Mouse (Mus musculus) heart, embryonic 10.5 days (tissue): Measurements from ENCODE around the gene Chst8. TPM values are rescaled to one million over a fixed set of nuclear protein-coding genes. Genes with fewer than 3 reads are reported as not detected.

ENCODE experiments used
- DNase-seq: peaks from one replicate; pipeline ENCODE4 v3.0.0-alpha.2; 2017; ENCODE audit warnings: low spot score
- H3K27ac ChIP-seq: fragments of 300-500 bp; sonication (generic); 2 replicates; pipeline ENCODE4 v1.5.1; 2016; ENCODE audit warnings: mild to moderate bottlenecking
- H3K27me3 ChIP-seq: fragments of 300-500 bp; sonication (generic); 2 replicates; pipeline ENCODE4 v1.6.1; 2016; ENCODE audit warnings: mild to moderate bottlenecking; ENCODE audit not compliant: poor library complexity, insufficient read depth, severe bottlenecking
- H3K36me3 ChIP-seq: fragments of 300-500 bp; sonication (generic); 2 replicates; pipeline ENCODE4 v1.6.1; 2016; ENCODE audit warnings: mild to moderate bottlenecking, moderate library complexity
- H3K4me1 ChIP-seq: fragments of 300-500 bp; sonication (generic); 2 replicates; pipeline ENCODE4 v1.6.1; 2016; ENCODE audit warnings: mild to moderate bottlenecking
- H3K4me3 ChIP-seq: fragments of 300-500 bp; sonication (generic); 2 replicates; pipeline ENCODE4 v1.5.1; 2016; ENCODE audit warnings: mild to moderate bottlenecking, moderate library complexity
- H3K9me3 ChIP-seq: fragments of 300-500 bp; sonication (generic); 2 replicates; pipeline ENCODE4 v1.6.1; 2016; ENCODE audit warnings: mild to moderate bottlenecking, moderate library complexity
- WGBS: fragments of 180-500 bp; shearing (Covaris S2); methylation state at CpG from one replicate; pipeline ENCODE4 v1.1.7; 2016; 5-methylcytosine and 5-hydroxymethylcytosine counted together
- polyA plus RNA-seq: library from polyadenylated mRNA; unstranded; fragments of >200 nt; fragmentation: Nextera tagmentation; extraction: Ambion mirVana; gene quantifications from 2 replicates; pipeline ENCODE4 v1.2.1, GENCODE M21; 2016

The Chst8 gene
- polyA plus RNA-seq, 1 experiment from 2014 or later, result 2.1 TPM

DNA sequence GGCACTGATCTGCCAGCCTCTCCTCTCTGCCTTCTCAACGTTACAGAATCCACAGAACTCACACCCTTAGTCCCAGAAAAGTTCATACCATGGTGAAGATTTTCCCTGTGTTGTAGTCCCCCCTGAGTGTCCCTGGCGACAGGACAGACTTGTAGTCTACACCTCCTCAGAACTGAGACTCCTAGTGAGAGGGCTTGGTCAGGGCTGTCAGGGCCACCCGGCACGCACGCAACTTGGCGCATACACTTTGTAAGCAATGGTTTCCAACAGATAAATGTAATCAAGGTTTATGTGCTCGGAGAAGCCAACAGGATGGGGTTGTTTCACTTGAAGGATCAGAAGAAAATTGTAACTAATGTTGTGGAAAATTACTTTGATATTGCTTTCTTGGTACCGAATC is 67.5 kb downstream of the Chst8 start:
- Histone ChIP-seq H3K36me3 (no peaks in the 10 kb centered on the region), H3K27ac (no peak overlapping the region), H3K27me3 (no peaks in the 10 kb centered on the region), H3K4me1 (peaks cover 11% of the 10 kb centered on the region), H3K4me3 (no peak overlapping the region), H3K9me3 (no peaks in the 10 kb centered on the region)
- WGBS, result 85% methylated on average over 8 of the region's 8 CpGs
- DNase-seq, result no peak

DNA sequence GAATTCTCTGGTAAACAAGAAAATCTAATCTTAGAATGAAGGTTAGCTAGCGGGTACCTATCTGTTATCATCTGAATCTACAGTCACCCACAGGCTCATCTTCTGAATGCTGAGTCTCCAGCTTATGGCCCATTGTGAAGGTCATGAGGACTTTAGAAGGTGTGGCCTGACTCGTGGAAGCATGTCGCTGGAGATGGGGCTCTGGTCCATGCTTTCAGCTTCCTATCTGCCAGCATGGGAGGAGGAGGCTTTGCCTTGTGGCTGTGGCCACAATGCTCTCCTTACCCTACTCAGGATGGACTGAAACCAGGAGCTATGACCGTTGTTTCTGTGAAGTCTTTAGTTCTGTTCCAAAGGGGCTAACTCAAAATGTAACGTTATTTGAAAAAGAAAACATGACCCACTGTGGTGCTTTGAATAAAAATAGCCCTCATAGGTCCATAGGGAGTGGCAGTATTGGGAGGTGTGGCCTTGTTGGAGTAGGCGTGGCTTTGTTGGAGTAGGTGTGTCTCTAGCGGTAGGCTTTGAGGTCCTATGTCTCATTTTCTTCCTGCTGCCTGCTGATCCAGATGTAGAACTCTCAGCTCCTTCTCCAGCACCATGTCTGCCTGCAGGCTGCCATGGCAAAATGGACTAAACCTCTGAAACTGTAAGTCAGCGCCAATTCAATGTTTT is 69.0 kb downstream of the Chst8 start:
- Histone ChIP-seq H3K27me3 (no peaks in the 10 kb centered on the region), H3K36me3 (no peaks in the 10 kb centered on the region), H3K4me3 (no peak overlapping the region), H3K27ac (no peak overlapping the region), H3K4me1 (peaks cover 11% of the 10 kb centered on the region), H3K9me3 (no peaks in the 10 kb centered on the region)
- DNase-seq, result no peak
- 66% methylated on average over 8 of the region's 8 CpGs for WGBS

DNA sequence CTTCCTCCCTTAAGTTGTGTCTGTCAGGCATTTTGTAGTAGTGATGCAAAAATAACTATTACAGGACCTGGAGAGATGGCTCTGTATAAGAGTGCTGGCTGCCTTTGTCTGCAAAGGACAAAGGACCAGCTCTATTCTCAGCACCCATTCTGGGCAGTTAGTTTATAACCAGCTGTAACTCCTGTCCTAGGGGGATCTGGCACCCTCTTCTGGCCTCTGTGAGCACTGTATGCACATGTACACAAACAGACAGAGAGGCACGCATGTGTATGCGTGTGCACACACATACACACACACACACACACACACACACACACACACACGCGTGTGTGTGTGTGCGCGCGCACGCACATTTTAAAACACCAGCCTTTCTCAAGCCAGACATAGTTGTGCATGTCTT is 73.1 kb downstream of the Chst8 start:
- H3K4me3 ChIP-seq, result no peak overlapping the region
- no peak overlapping the region for H3K27ac ChIP-seq
- H3K4me1 ChIP-seq, result no peaks in the 10 kb centered on the region
- no peaks in the 10 kb centered on the region for H3K36me3 ChIP-seq
- no peaks in the 10 kb centered on the region for H3K27me3 ChIP-seq
- no peak for DNase-seq
- H3K9me3 ChIP-seq, result no peaks in the 10 kb centered on the region
- 97% methylated on average over 8 of the region's 8 CpGs for WGBS

DNA sequence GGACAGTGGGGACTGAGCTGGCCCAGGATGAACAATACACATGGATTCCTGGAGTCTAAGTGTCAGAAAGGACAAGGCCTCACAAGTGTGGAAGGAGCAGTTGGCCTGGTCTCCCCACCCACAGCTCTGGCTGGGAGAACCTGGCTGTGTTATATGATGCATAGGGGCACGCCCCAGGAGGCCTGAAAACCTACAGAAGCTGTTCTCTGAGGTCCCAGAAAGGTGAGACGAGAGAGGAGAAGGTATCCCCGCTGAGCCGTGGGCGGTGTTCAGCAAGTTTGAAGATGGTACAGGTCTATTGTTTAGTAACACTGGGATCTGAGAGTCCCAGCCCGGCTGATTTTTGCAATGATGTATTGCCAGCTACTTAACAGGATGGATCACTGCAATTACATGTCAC is 75.3 kb downstream of the Chst8 start:
- Histone ChIP-seq H3K4me3 (no peak overlapping the region), H3K4me1 (no peaks in the 10 kb centered on the region), H3K9me3 (no peaks in the 10 kb centered on the region), H3K27me3 (no peaks in the 10 kb centered on the region), H3K27ac (no peak overlapping the region), H3K36me3 (no peaks in the 10 kb centered on the region)
- 73% methylated on average over 6 of the region's 6 CpGs for WGBS
- DNase-seq, result no peak

- WGBS, result 82% methylated on average over 6 of the region's 6 CpGs
Observed at GRCm38 (mm10) chr7:34734348-34734747, 78.2 kb downstream of the Chst8 start.

DNA sequence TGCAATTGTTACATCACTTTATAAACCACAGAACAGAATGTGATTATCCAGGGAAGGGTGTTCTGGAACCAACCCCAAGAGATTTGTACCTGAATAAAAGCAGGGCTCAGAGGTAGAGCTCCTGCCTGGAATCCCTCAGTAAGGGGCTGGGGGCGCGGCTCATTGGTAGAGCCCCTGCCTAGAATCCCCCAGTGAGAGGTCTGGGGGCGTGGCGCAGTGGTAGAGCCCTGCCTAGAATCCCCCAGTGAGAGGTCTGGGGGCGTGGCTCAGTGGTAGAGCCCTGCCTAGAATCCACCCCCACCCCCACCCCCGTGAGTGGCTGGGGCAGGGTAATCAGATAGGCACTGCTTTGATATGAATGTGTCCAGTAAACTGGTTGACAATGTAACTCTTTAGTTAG is 83.6 kb downstream of the Chst8 start:
- WGBS, result 39% methylated on average over 6 of the region's 6 CpGs

More at GRCm38 (mm10) chr7:34734348-34734747, 78.2 kb downstream of the Chst8 start:
- DNase-seq, result no peak
- Histone ChIP-seq H3K4me3 (no peak overlapping the region), H3K4me1 (peaks cover 3% of the 10 kb centered on the region; the same call in 1 of the 2 replicates), H3K27me3 (no peaks in the 10 kb centered on the region), H3K27ac (no peak overlapping the region), H3K36me3 (no peaks in the 10 kb centered on the region), H3K9me3 (no peaks in the 10 kb centered on the region)

GRCm38 (mm10) chr7:34725206-34725605 is 87.3 kb downstream of the Chst8 start:
- DNase-seq, result no peak
- WGBS, result 74% methylated on average over 4 of the region's 4 CpGs
- Histone ChIP-seq H3K27me3 (no peaks in the 10 kb centered on the region), H3K36me3 (no peaks in the 10 kb centered on the region), H3K4me3 (no peak overlapping the region), H3K4me1 (peaks cover 31% of the 10 kb centered on the region), H3K27ac (no peak overlapping the region), H3K9me3 (0 out of 2 replicates have a peak, but pooled peaks cover 4% of the 10 kb centered on the region)

More for the DNA sequence above, 83.6 kb downstream of the Chst8 start:
- Histone ChIP-seq H3K27me3 (no peaks in the 10 kb centered on the region), H3K27ac (no peak overlapping the region), H3K4me1 (peaks cover 9% of the 10 kb centered on the region), H3K4me3 (no peak overlapping the region), H3K36me3 (no peaks in the 10 kb centered on the region), H3K9me3 (0 out of 2 replicates have a peak, but pooled peaks cover 4% of the 10 kb centered on the region)
- DNase-seq, result no peak

DNA sequence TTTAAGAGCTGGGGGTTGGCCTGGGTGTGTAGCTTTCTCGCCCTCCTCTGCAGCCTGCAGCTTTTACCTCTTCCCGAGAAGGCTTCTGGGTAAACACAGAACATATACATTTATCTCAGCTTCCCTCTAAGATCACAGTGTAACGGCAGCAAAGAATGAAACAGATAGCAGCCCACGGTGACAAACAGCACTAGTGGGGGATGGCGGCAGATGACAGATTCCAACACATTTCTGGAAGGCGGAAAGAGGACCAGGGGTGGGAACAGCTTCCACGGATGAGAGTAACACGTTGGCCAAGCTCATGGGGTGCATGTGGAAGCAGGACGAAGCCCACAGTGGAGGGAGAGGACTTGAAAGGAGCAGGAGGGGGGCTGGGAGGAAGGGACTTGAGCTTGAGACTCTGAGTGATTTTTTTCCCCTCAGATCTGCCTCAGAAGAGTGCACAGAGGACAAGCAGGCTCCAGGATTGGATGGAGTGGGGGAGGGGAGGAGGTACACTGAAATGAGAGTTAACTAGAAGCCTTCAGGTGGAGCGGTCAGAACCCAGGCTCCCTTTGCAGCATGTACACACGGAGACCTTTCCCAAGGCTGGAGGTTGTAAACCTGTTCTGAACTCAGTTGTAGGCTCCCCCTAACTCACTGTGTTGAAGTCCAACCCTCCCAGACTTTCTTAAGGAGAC is 89.8 kb downstream of the Chst8 start:
- DNase-seq, result no peak
- WGBS, result 39% methylated on average over 11 of the region's 11 CpGs
- Histone ChIP-seq H3K36me3 (no peaks in the 10 kb centered on the region), H3K27ac (peak overlapping the region; percentile 83), H3K9me3 (0 out of 2 replicates have a peak, but pooled peaks cover 4% of the 10 kb centered on the region), H3K27me3 (peaks cover 5% of the 10 kb centered on the region; the same call in 1 of the 2 replicates), H3K4me3 (no peak overlapping the region), H3K4me1 (peaks cover 26% of the 10 kb centered on the region)

DNA sequence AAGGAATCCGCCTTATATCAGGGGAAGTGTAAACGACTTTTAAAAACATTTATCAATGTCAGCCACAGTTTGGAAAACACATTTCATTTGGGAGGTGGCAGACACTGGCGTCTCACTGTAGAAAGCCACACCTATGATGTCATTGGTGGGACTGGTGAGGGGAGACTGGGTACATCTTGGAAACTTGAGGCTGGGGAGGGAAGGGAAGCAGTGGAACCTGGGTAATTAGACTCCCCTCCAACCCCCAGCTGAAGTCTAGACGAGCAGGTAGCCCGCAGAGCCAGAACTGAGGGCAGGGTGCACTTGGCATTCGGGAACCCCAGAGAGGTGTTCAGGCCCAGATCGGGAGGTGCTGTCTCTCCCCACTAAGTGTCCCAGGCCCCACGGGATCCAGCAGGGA is 90.4 kb downstream of the Chst8 start:
- no peak for DNase-seq
- Histone ChIP-seq H3K27ac (peak overlapping the region; percentile 83), H3K27me3 (peaks cover 5% of the 10 kb centered on the region; the same call in 1 of the 2 replicates), H3K36me3 (no peaks in the 10 kb centered on the region), H3K4me3 (no peak overlapping the region), H3K9me3 (0 out of 2 replicates have a peak, but pooled peaks cover 4% of the 10 kb centered on the region), H3K4me1 (peaks cover 31% of the 10 kb centered on the region)
- 21% methylated on average over 8 of the region's 8 CpGs for WGBS

DNA sequence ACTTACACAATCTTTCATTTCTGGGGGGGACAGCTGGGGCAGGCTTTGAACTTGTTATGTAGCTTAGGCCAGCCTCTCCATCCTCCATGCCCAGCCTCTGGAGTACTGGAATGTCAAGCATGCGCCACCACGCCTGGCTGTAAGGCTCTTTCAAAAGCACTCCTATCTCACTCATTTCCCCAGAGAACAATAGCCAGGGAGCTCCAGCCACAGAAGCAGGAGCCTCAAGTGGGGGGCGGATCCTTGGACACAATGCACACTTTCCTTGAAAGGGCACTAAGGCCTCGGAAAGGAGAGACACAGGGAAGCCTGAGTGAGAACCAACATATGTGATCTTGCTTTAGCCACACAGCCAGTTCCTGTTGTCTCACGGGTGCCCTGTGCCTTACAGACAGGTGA is 90.9 kb downstream of the Chst8 start:
- peak overlapping the region; percentile 83 for H3K27ac ChIP-seq
- WGBS, result under 1% methylated on average over 5 of the region's 5 CpGs
- DNase-seq, result peak; percentile 87
- H3K4me3 ChIP-seq, result no peak overlapping the region
- H3K36me3 ChIP-seq, result no peaks in the 10 kb centered on the region
- H3K4me1 ChIP-seq, result peaks cover 36% of the 10 kb centered on the region
- peaks cover 5% of the 10 kb centered on the region; the same call in 1 of the 2 replicates for H3K27me3 ChIP-seq
- 0 out of 2 replicates have a peak, but pooled peaks cover under 1% of the 10 kb centered on the region for H3K9me3 ChIP-seq

GRCm38 (mm10) chr7:34720882-34721649 is 91.4 kb downstream of the Chst8 start:
- Histone ChIP-seq H3K4me3 (no peak overlapping the region), H3K36me3 (no peaks in the 10 kb centered on the region), H3K9me3 (no peaks in the 10 kb centered on the region), H3K27ac (peak overlapping the region; percentile 83), H3K4me1 (peaks cover 38% of the 10 kb centered on the region), H3K27me3 (peaks cover 5% of the 10 kb centered on the region; the same call in 1 of the 2 replicates)
- WGBS, result 41% methylated on average over 5 of the region's 5 CpGs
- DNase-seq, result no peak

- 37% methylated on average over 5 of the region's 5 CpGs for WGBS
- Histone ChIP-seq H3K36me3 (no peaks in the 10 kb centered on the region), H3K4me3 (no peak overlapping the region), H3K27me3 (peaks cover 11% of the 10 kb centered on the region; the same call in 1 of the 2 replicates), H3K4me1 (peaks cover 38% of the 10 kb centered on the region), H3K27ac (no peak overlapping the region), H3K9me3 (no peaks in the 10 kb centered on the region)
- DNase-seq, result peak; percentile 80
Observed at GRCm38 (mm10) chr7:34719599-34719998, 92.9 kb downstream of the Chst8 start.

DNA sequence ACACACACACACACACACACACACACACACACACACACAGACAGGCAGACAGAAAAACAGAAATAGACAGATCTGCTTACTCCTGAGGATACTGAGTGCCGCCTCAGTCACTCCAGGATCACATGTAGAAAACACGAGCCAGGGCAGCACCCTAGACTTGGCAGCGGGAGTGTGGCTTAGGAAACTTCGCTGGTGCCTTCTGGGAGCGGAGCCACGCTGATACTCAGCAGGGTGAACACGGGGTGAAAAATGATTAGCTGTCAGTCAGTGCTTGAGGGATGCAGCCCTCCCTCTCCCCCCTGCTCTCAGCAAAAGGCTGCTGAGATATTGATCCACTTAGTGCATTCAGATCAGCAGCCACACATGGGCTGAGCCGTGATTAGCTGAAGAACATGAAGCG is 93.9 kb downstream of the Chst8 start:
- Histone ChIP-seq H3K27me3 (peaks cover 13% of the 10 kb centered on the region; the same call in 1 of the 2 replicates), H3K4me3 (no peak overlapping the region), H3K36me3 (no peaks in the 10 kb centered on the region), H3K4me1 (peaks cover 38% of the 10 kb centered on the region), H3K9me3 (no peaks in the 10 kb centered on the region), H3K27ac (no peak overlapping the region)
- 53% methylated on average over 9 of the region's 9 CpGs for WGBS
- DNase-seq, result no peak
